Mouse (Mus musculus) hindbrain, embryonic 14.5 days (tissue): Measurements from ENCODE around the gene Grik3. TPM values are rescaled to one million over a fixed set of nuclear protein-coding genes. Genes with fewer than 3 reads are reported as not detected.

Source experiments
- ATAC-seq: fragments of 200-750 bp; cut with Nextera tagmentation; 2 replicates; pipeline ENCODE4 v1.8.0; 2017; ENCODE audit warnings: moderate number of reproducible peaks, mild to moderate bottlenecking, moderate TSS enrichment, moderate library complexity; ENCODE audit not compliant: low FRiP score
- DNase-seq: peaks from one replicate; pipeline ENCODE4 v3.0.0-alpha.2; 2015; ENCODE audit warnings: low spot score
- H3K27ac ChIP-seq: fragments of 300-500 bp; sonication (generic); 2 replicates; pipeline ENCODE4 v1.5.1; 2014; ENCODE audit warnings: mild to moderate bottlenecking, moderate library complexity
- H3K27me3 ChIP-seq: fragments of 300-500 bp; sonication (generic); 2 replicates; pipeline ENCODE4 v1.6.1; 2014; ENCODE audit warnings: mild to moderate bottlenecking, low read length, mixed read lengths; ENCODE audit not compliant: control insufficient read depth, insufficient read depth
- H3K36me3 ChIP-seq: fragments of 300-500 bp; sonication (generic); replicated peaks from 2 replicates; pipeline ENCODE4 v1.6.1; 2014; ENCODE audit not compliant: control insufficient read depth, insufficient read depth
- H3K4me1 ChIP-seq: fragments of 300-500 bp; sonication (generic); replicated peaks from 2 replicates; pipeline ENCODE4 v1.6.1; 2014; ENCODE audit warnings: antibody characterized with exemption, low read length, mixed read lengths; ENCODE audit not compliant: control insufficient read depth, insufficient read depth
- H3K4me2 ChIP-seq: fragments of 300-500 bp; sonication (generic); replicated peaks from 2 replicates; pipeline ENCODE4 v1.6.1; 2014; ENCODE audit warnings: mild to moderate bottlenecking, moderate library complexity
- H3K4me3 ChIP-seq: fragments of 300-500 bp; sonication (generic); replicated peaks from 2 replicates; pipeline ENCODE4 v1.5.1; 2014; ENCODE audit warnings: mild to moderate bottlenecking, low read length
- H3K9ac ChIP-seq: fragments of 300-500 bp; sonication (generic); 2 replicates; pipeline ENCODE4 v1.6.1; 2014
- H3K9me3 ChIP-seq: fragments of 300-500 bp; sonication (generic); 2 replicates; pipeline ENCODE4 v1.6.1; 2016; ENCODE audit warnings: low read length; ENCODE audit not compliant: control insufficient read depth
- WGBS: fragments of 180-500 bp; shearing (Covaris S2); extraction: QIAGEN DNeasy Blood & Tissue Kit; methylation state at CpG from one replicate; pipeline ENCODE4 v1.1.7; 2014; 5-methylcytosine and 5-hydroxymethylcytosine counted together
- polyA plus RNA-seq: library from polyadenylated mRNA; unstranded; fragments of >200 nt; fragmentation: Nextera tagmentation; extraction: Ambion mirVana; gene quantifications from 2 replicates; pipeline ENCODE4 v1.2.1, GENCODE M21; 2014

Gene Grik3
- polyA plus RNA-seq, 1 experiment from 2014 or later, result 6.0 TPM

GRCm38 (mm10) chr4:125469711-125470372 is 20.7 kb upstream of the Grik3 start:
- Histone ChIP-seq H3K27ac (no peak overlapping the region), H3K27me3 (no peaks in the 10 kb centered on the region), H3K9ac (no peak overlapping the region), H3K36me3 (no peaks in the 10 kb centered on the region), H3K9me3 (no peaks in the 10 kb centered on the region), H3K4me1 (no peaks in the 10 kb centered on the region), H3K4me3 (no peak overlapping the region), H3K4me2 (no peak overlapping the region)
- 47% methylated on average over 11 of the region's 11 CpGs for WGBS
- ATAC-seq, result no peak
- DNase-seq, result no peak

GRCm38 (mm10) chr4:125474903-125475302 is 15.6 kb upstream of the Grik3 start:
- Histone ChIP-seq H3K4me3 (no peak overlapping the region), H3K9me3 (no peaks in the 10 kb centered on the region), H3K9ac (no peak overlapping the region), H3K36me3 (no peaks in the 10 kb centered on the region), H3K27ac (no peak overlapping the region), H3K27me3 (no peaks in the 10 kb centered on the region), H3K4me2 (no peak overlapping the region), H3K4me1 (peaks cover 19% of the 10 kb centered on the region; the same call in 1 of the 2 replicates)
- DNase-seq, result no peak
- 80% methylated on average over 4 of the region's 4 CpGs for WGBS
- no peak for ATAC-seq

- 23% methylated on average over 12 of the region's 12 CpGs for WGBS
- Histone ChIP-seq H3K4me3 (no peak overlapping the region), H3K27me3 (peaks cover 6% of the 10 kb centered on the region), H3K9me3 (no peaks in the 10 kb centered on the region), H3K27ac (no peak overlapping the region), H3K36me3 (no peaks in the 10 kb centered on the region), H3K4me1 (peaks cover 23% of the 10 kb centered on the region; the same call in 1 of the 2 replicates), H3K9ac (no peak overlapping the region), H3K4me2 (no peak overlapping the region)
- ATAC-seq (peak; percentile 51; the same call in 1 of the 2 replicates), DNase-seq (peak; percentile 65)
Observed at GRCm38 (mm10) chr4:125478071-125478470, 12.4 kb upstream of the Grik3 start.

GRCm38 (mm10) chr4:125481256-125481655 is 9.2 kb upstream of the Grik3 start:
- H3K4me3 ChIP-seq, result no peak overlapping the region
- H3K4me2 ChIP-seq, result no peak overlapping the region
- no peak overlapping the region for H3K27ac ChIP-seq
- peaks cover 41% of the 10 kb centered on the region for H3K4me1 ChIP-seq
- DNase-seq (no peak), ATAC-seq (no peak)
- no peak overlapping the region for H3K9ac ChIP-seq
- no peaks in the 10 kb centered on the region for H3K9me3 ChIP-seq
- H3K27me3 ChIP-seq, result peaks cover 31% of the 10 kb centered on the region
- WGBS, result 37% methylated on average over 3 of the region's 3 CpGs
- no peaks in the 10 kb centered on the region for H3K36me3 ChIP-seq

GRCm38 (mm10) chr4:125484131-125484530 is 6.4 kb upstream of the Grik3 start:
- H3K9ac ChIP-seq, result no peak overlapping the region
- H3K4me3 ChIP-seq, result no peak overlapping the region
- ATAC-seq (no peak), DNase-seq (no peak)
- no peak overlapping the region for H3K4me2 ChIP-seq
- H3K36me3 ChIP-seq, result no peaks in the 10 kb centered on the region
- H3K9me3 ChIP-seq, result no peaks in the 10 kb centered on the region
- H3K27me3 ChIP-seq, result peaks cover 50% of the 10 kb centered on the region
- peaks cover 48% of the 10 kb centered on the region for H3K4me1 ChIP-seq
- 27% methylated on average over 8 of the region's 8 CpGs for WGBS
- no peak overlapping the region for H3K27ac ChIP-seq

GRCm38 (mm10) chr4:125485416-125486239 is 4.9 kb upstream of the Grik3 start:
- Histone ChIP-seq H3K9me3 (no peaks in the 10 kb centered on the region), H3K27me3 (peaks cover 60% of the 10 kb centered on the region), H3K4me2 (no peak overlapping the region), H3K27ac (no peak overlapping the region), H3K9ac (no peak overlapping the region), H3K4me3 (no peak overlapping the region), H3K4me1 (peaks cover 48% of the 10 kb centered on the region), H3K36me3 (no peaks in the 10 kb centered on the region)
- DNase-seq (no peak), ATAC-seq (no peak)
- WGBS, result 19% methylated on average over 15 of the region's 15 CpGs

- Histone ChIP-seq H3K27ac (peak overlapping the region; percentile 3; the same call in 1 of the 2 replicates), H3K4me2 (peak overlapping the region; percentile 23; the same call in 1 of the 2 replicates), H3K27me3 (peaks cover 70% of the 10 kb centered on the region), H3K36me3 (no peaks in the 10 kb centered on the region), H3K4me1 (peaks cover 53% of the 10 kb centered on the region), H3K9ac (0 out of 2 replicates have a peak overlapping the region, but pooled peaks have one; percentile 8), H3K9me3 (no peaks in the 10 kb centered on the region), H3K4me3 (no peak overlapping the region)
- peak; percentile 80 for DNase-seq
- 1% methylated on average over 13 of the region's 13 CpGs for WGBS
- ATAC-seq, result peak; percentile 39
Observed at GRCm38 (mm10) chr4:125486616-125487015, 3.9 kb upstream of the Grik3 start.

- Histone ChIP-seq H3K36me3 (no peaks in the 10 kb centered on the region), H3K4me1 (peaks cover 54% of the 10 kb centered on the region), H3K9ac (0 out of 2 replicates have a peak overlapping the region, but pooled peaks have one; percentile 36), H3K27me3 (peaks cover 73% of the 10 kb centered on the region), H3K4me3 (no peak overlapping the region), H3K4me2 (peak overlapping the region; percentile 23), H3K27ac (peak overlapping the region; percentile 55; the same call in 1 of the 2 replicates), H3K9me3 (no peaks in the 10 kb centered on the region)
- 1% methylated on average over 7 of the region's 7 CpGs for WGBS
- ATAC-seq (no peak), DNase-seq (no peak)
Observed at GRCm38 (mm10) chr4:125487031-125487430, 3.5 kb upstream of the Grik3 start.
